Mouse (Mus musculus) kidney, adult 2 months (tissue): ENCODE results near the gene Acsm4. TPM values are rescaled to one million over a fixed set of nuclear protein-coding genes. Genes with fewer than 3 reads are reported as not detected.
A peak's percentile ranks its signal among the peaks of the same experiment; 100 is the strongest.
"Not testable (repeated sequence)": the region's sequence is repeated elsewhere in the genome, so short reads cannot be mapped to it uniquely, and the experiment has no call there.

Experiments used
- DNase-seq: peaks from one replicate; pipeline ENCODE4 v3.0.0; 2021
- H3K27ac ChIP-seq: fragments of 200-500 bp; 2 replicates; pipeline ENCODE4 v1.5.1; 2012; ENCODE audit warnings: low read depth, low read length, control low read depth, inconsistent platforms; ENCODE audit not compliant: insufficient read depth
- H3K27me3 ChIP-seq: fragments of 200-500 bp; replicated peaks from 2 replicates; pipeline ENCODE4 v1.6.1; 2012; ENCODE audit warnings: mild to moderate bottlenecking, moderate library complexity, low read length, inconsistent platforms; ENCODE audit not compliant: control insufficient read depth, insufficient read depth
- H3K36me3 ChIP-seq: fragments of 200-500 bp; 2 replicates; pipeline ENCODE4 v1.6.1; 2012; ENCODE audit warnings: mild to moderate bottlenecking, moderate library complexity, low read length, inconsistent platforms; ENCODE audit not compliant: control insufficient read depth, insufficient read depth
- H3K4me1 ChIP-seq: fragments of 200-500 bp; 2 replicates; pipeline ENCODE4 v1.6.1; 2011; ENCODE audit warnings: low read length; ENCODE audit not compliant: control insufficient read depth, insufficient read depth
- H3K4me3 ChIP-seq: fragments of 200-500 bp; 2 replicates; pipeline ENCODE4 v1.5.1; 2011; ENCODE audit warnings: mild to moderate bottlenecking, low read depth, low read length, control low read depth; ENCODE audit not compliant: insufficient read depth
- CTCF ChIP-seq: fragments of 200-500 bp; conservative IDR thresholded peaks from 2 replicates; pipeline ENCODE4 v1.5.1; 2011; ENCODE audit warnings: low read depth, mild to moderate bottlenecking, control low read depth, low read length, moderate library complexity, mixed read lengths; ENCODE audit not compliant: insufficient read depth, insufficient read length
- POLR2A ChIP-seq: fragments of 200-500 bp; IDR thresholded peaks from one replicate; pipeline ENCODE4 v1.6.1; 2011; ENCODE audit warnings: low read depth, low read length, control low read depth
- WGBS: fragments of 180-500 bp; shearing (Covaris S2); methylation state at CpG from one replicate; pipeline ENCODE4 v1.1.7; 2018; 5-methylcytosine and 5-hydroxymethylcytosine counted together
- polyA plus RNA-seq: library from polyadenylated mRNA; depleted of rRNA; stranded (reverse); fragments of >200 nt; gene quantifications from 2 replicates; pipeline ENCODE4 v1.2.3, GENCODE M21; 2012

Gene Acsm4
- polyA plus RNA-seq, 1 experiment: not detected

DNA sequence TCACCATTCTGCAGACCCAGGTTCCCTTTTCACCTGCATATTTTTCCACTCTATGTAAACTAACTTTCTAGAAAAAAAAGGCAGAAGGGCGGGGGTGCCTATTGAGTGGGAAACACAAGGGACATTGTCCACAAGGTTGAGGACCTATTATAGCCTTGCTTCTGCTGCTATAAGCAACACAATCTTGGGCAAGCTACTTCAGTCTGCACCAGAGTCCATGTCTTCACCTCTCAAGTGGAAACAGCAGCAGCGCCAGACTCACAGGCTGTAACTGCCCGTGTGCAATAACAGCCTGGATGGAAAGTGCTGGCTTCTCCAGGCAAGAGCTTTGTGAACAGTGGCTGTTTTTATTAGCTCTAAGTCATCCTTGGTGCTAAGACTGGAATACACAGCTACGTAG, 2.5 kb downstream of the Acsm4 start:
- Histone ChIP-seq H3K36me3 (no peaks in the 10 kb centered on the region), H3K4me3 (no peak overlapping the region), H3K4me1 (no peaks in the 10 kb centered on the region), H3K27ac (no peak overlapping the region), H3K27me3 (no peaks in the 10 kb centered on the region)
- DNase-seq: no peak
- 77% methylated on average over 4 of the region's 4 CpGs for WGBS
- TF ChIP-seq POLR2A: no peak
- no peak for TF ChIP-seq CTCF

DNA sequence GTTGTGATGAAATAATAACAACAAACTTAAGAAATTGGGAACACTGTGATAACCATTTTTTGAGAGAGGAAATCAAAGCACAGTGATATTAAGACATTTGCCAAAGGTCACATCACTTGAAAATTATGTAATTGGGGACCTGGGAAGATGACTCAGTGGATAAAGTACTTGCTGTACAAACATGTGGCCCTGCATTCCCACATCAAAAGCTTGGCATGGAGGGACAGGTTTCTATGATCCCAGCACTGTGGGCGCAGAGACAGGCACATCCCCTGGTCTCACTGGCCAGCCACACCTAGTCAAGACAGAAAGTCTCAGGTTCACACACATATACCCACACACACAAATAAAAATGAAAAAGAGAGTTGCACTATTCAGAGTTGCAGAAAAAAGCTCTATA, 5.1 kb downstream of the Acsm4 start:
- no peaks in the 10 kb centered on the region for H3K36me3 ChIP-seq
- DNase-seq: no peak
- H3K27me3 ChIP-seq: no peaks in the 10 kb centered on the region
- no peak overlapping the region for H3K4me3 ChIP-seq
- no peaks in the 10 kb centered on the region for H3K4me1 ChIP-seq
- no peak overlapping the region for H3K27ac ChIP-seq
- TF ChIP-seq POLR2A: no peak
- no peak for TF ChIP-seq CTCF
- 95% methylated on average over 1 of the region's 1 CpGs for WGBS

DNA sequence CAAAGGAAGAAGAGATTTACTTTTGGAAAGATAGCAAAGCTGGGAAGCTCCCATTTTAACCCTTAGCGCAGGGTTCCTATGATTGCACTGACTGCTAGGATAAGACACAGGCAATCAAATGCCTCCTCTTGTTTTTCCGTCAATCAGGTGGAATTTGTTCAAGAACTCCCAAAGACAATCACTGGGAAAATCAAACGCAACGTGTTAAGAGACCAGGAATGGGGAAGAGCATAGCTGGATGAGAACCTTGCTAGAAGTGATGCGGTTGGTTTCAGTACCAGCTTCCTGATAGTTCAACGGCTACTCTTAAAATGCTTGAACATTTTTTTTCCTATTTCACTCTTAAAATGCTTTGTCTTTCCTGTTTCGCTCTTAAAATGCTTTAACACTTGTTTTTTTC, 24.3 kb downstream of the Acsm4 start:
- H3K36me3 ChIP-seq: no peaks in the 10 kb centered on the region; the same call in 1 of the 2 replicates
- 93% methylated on average over 7 of the region's 7 CpGs for WGBS
- no peak for DNase-seq
- no peak for TF ChIP-seq POLR2A
- TF ChIP-seq CTCF: no peak
- no peaks in the 10 kb centered on the region for H3K27me3 ChIP-seq
- no peak overlapping the region for H3K27ac ChIP-seq
- H3K4me3 ChIP-seq: no peak overlapping the region
- no peaks in the 10 kb centered on the region for H3K4me1 ChIP-seq

DNA sequence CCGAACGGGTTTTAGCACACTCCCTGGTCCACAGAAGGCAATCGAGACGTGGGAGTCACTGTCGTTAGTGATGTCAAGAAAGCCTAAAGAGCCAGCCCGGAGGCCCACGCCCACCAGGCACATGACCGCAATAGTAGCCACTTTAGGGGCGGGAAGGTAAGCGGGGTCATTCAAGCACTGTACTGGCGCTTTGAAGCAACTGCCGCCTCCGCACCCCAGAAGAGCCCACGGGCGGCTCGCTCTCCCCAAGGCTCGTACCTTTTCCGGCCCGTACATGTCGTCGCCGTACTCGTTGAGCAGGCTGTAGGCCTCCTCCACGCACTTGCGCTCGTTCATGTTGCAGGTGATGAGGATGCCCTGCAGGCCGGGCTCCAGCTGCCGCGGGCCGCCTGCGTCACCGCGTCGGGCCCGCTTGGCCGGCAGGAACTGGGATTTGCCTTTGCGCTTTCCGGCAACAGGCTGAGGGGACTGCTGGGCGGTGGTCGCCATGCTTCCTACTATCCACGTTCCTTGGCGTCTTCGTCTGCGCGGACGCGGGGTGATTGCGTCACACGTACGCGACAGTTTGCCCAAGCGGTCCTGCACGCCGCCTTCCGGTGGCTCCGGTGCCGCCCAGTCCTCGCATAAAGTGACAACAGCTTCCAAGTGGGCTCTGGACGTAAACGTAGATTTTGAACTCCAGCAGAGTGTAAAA, 30.6 kb downstream of the Acsm4 start, which contains the start of gene Thumpd1:
Thumpd1 (minus strand) TSS at position 546 of the 694 bp plus-strand sequence.
- under 1% methylated on average over 60 of the region's 60 CpGs for WGBS
- H3K4me1 ChIP-seq: no peaks in the 10 kb centered on the region
- H3K4me3 ChIP-seq: peak within 1 kb of the TSS; percentile 99
- peak; percentile 65 for TF ChIP-seq CTCF
- peak; percentile 24 for TF ChIP-seq POLR2A
- H3K27me3 ChIP-seq: no peaks in the 10 kb centered on the region
- H3K27ac ChIP-seq: no peak within 1 kb of the TSS
- peak; percentile 95 for DNase-seq
- H3K36me3 ChIP-seq: no peaks in the 10 kb centered on the region; the same call in 1 of the 2 replicates

DNA sequence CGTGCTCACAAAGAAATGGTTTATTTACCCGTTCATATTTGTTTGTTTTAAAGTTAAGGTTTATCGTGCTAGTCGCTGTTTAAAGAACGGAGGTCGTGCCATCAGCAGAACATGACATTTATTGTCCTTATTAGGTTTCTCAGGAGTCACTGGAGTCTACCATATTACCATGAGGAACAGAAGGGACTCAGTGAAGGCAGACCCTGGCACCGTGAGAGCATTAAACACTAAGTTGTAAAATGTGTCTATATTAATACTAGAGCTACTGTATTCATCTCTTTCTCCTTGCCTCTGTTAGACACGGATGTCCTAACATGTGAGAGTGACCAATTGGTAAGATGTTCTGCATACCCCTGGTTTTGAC, 31.1 kb downstream of the Acsm4 start:
- peak overlapping the region; percentile 99 for H3K4me3 ChIP-seq

DNA sequence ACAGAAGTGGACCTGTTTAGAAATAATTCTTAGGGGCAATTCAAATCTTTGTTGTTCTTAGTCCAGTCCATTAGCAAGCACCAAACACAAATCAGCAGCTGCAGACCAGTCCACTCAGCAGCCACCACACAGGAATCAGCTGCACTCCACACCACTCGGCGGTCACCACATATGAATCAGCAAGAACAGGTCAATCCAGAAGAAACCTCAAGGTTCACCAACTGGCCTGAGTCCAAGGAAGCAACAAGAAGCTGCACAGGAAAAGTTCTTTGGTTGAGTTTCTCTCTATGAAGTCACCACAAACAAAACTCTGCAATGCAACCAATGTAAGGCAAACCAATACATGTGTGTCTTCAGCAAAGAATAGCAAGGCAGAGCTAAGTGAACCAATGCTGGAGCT, 37.8 kb downstream of the Acsm4 start:
- DNase-seq: no peak
- Histone ChIP-seq H3K27me3 (no peaks in the 10 kb centered on the region), H3K27ac (no peak overlapping the region), H3K36me3 (no peaks in the 10 kb centered on the region), H3K4me1 (no peaks in the 10 kb centered on the region), H3K4me3 (no peak overlapping the region)
- TF ChIP-seq CTCF (no peak), POLR2A (no peak)
- 87% methylated on average over 2 of the region's 2 CpGs for WGBS

More for the DNA sequence above, 31.1 kb downstream of the Acsm4 start:
- Histone ChIP-seq H3K36me3 (no peaks in the 10 kb centered on the region; the same call in 1 of the 2 replicates), H3K27ac (no peak overlapping the region), H3K4me1 (no peaks in the 10 kb centered on the region), H3K27me3 (no peaks in the 10 kb centered on the region)
- TF ChIP-seq CTCF (no peak), POLR2A (no peak)
- DNase-seq: no peak
- 11% methylated on average over 8 of the region's 8 CpGs for WGBS

DNA sequence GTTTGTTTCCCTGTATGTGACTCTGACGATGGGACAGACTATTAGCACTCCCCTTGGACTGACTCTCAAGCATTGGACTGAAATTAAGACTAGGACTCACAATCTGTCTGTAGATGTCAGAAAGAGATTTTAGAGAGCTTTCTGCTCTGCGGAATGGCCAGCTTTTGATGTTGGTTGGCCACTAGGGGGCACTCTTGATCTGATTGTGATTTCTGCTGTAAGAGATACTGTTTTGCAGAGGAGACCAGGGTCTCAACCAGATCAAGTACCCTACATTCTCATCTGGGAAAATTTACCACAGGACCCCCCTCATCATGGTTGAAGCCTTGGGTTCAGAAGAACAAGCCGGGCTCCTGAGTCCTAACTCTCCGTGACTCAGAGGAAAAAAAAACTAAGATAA, 41.4 kb downstream of the Acsm4 start:
- DNase-seq: peak; percentile 46
- peak; percentile 38 for TF ChIP-seq CTCF
- H3K36me3 ChIP-seq, H3K4me3 ChIP-seq, H3K27me3 ChIP-seq, H3K27ac ChIP-seq, H3K4me1 ChIP-seq: not testable (repeated sequence)
- 88% methylated on average over 4 of the region's 4 CpGs for WGBS
